ENCODE assay signal across 12 mouse cellular contexts in the genomic region with DNA sequence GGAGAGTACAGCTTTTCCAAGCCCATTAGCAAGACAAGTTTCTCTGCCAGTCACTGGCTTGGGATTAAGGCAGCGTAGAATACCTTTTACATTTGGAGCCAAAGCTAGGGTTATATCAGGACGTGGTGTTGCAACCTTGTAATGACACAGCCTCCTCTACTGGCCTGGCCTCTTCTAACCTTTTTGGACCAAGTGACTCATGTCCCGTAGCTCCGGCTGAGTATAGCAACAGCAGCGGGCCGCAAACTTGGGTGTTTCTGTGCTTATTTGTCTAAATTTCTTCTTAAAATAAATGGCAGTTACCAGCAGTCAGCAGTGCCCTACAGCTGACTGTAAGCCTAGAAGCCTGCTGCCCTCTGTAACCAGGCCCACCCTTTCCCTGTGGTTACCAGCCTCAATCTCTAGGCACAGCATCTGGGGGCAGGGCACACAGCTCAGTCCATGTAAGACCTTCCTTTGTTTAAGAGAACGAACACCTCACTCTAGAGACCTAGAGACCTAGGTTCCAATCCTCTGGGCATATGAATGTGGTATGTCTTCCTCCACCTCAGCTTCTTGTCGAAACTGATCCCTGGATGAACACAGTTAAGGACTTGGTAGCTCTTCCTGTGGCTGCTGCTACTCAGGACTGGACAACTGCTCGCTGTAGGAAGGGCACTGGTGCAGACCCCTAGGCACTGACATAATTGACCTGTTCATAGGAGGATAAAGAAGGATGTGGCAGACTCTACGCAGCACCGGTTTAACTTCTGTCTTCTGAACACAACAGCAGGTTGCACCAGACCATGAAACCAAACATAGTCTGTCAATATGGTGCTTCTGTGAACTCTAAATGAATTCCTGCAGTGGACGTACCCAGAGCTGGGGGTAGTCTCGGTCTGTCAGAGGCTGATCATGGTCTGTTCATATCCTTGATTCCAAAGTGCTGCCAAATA.
DNase-seq lines count a peak whose midpoint lies in the region; ATAC-seq lines count a peak whose summit lies in the region.
"Had no signal": no experiment of that assay in that cellular context is flagged by ENCODE, and none has a peak within 500 bp of the region (broad histone marks: within the 10 kb centered on the region; RNA-seq: fewer than 3 reads in every experiment).

No protein-coding gene starts in this region.

- WGBS in heart, embryonic 10.5 days, result 83% methylated on average over 13 of the region's 13 CpGs
- 90% methylated on average over 13 of the region's 13 CpGs for WGBS in forebrain, embryonic 13.5 days
- WGBS in intestine, embryonic 16.5 days, result 87% methylated on average over 13 of the region's 13 CpGs

- H3K9ac ChIP-seq in forebrain, embryonic 13.5 days, result no peak overlapping the region
- no peak overlapping the region for H3K9ac ChIP-seq in intestine, embryonic 16.5 days (ENCODE audit: low read depth, low read length)
- H3K9ac ChIP-seq: midbrain, embryonic 12.5 days; stomach, embryonic 15.5 days had no signal

- peak; percentile 68 to 72 for DNase-seq in heart, adult 18-20 months
- DNase-seq in heart, embryonic 10.5 days (ENCODE audit: low spot score), result no peak
- peak; percentile 67 for DNase-seq in 3T3-L1 (ENCODE audit: low read depth, low spot score)
- DNase-seq in adrenal gland, postnatal 14 days, result peak; percentile 56
- DNase-seq in lung, postnatal 25 days (ENCODE audit: low spot score), result peak; percentile 76
- no peak for DNase-seq in cerebellum, adult 18-20 months
- DNase-seq: kidney, postnatal 4 days had no signal

- ATAC-seq in forebrain, embryonic 13.5 days, result no peak
- ATAC-seq in intestine, embryonic 16.5 days, result no peak

- no peaks in the 10 kb centered on the region for H3K9me3 ChIP-seq in heart, embryonic 10.5 days
- no peaks in the 10 kb centered on the region for H3K9me3 ChIP-seq in forebrain, embryonic 13.5 days (replicated peaks)
- H3K9me3 ChIP-seq in intestine, embryonic 16.5 days (ENCODE audit: control insufficient read depth, low read length), result no peaks in the 10 kb centered on the region
- H3K9me3 ChIP-seq: midbrain, embryonic 12.5 days; stomach, embryonic 15.5 days had no signal

- H3K27me3 ChIP-seq in heart, embryonic 10.5 days (ENCODE audit: insufficient read depth, poor library complexity, severe bottlenecking), result no peaks in the 10 kb centered on the region
- H3K27me3 ChIP-seq in forebrain, embryonic 13.5 days, result no peaks in the 10 kb centered on the region
- H3K27me3 ChIP-seq in intestine, embryonic 16.5 days (replicated peaks; ENCODE audit: control insufficient read depth, insufficient read depth, low read length), result no peaks in the 10 kb centered on the region
- H3K27me3 ChIP-seq: stomach, embryonic 15.5 days had no signal

- peaks cover 48% of the 10 kb centered on the region for H3K36me3 ChIP-seq in heart, embryonic 10.5 days
- H3K36me3 ChIP-seq in forebrain, embryonic 13.5 days (ENCODE audit: poor library complexity, severe bottlenecking), result no peaks in the 10 kb centered on the region
- H3K36me3 ChIP-seq in intestine, embryonic 16.5 days (ENCODE audit: control insufficient read depth, insufficient read depth, low read length), result no peaks in the 10 kb centered on the region; the same call in 1 of the 2 replicates
- H3K36me3 ChIP-seq: midbrain, embryonic 12.5 days had no signal

- H3K4me2 ChIP-seq in forebrain, embryonic 13.5 days, result no peak overlapping the region
- no peak overlapping the region for H3K4me2 ChIP-seq in intestine, embryonic 16.5 days (ENCODE audit: low read depth, low read length)
- H3K4me2 ChIP-seq: midbrain, embryonic 12.5 days had no signal

- H3K4me3 ChIP-seq in heart, embryonic 10.5 days, result no peak overlapping the region
- H3K4me3 ChIP-seq in forebrain, embryonic 13.5 days, result no peak overlapping the region
- H3K4me3 ChIP-seq in intestine, embryonic 16.5 days (ENCODE audit: low read length), result no peak overlapping the region
- H3K4me3 ChIP-seq: hindbrain, embryonic 10.5 days; midbrain, embryonic 12.5 days; stomach, embryonic 15.5 days had no signal

- H3K27ac ChIP-seq in heart, embryonic 10.5 days, result no peak overlapping the region
- H3K27ac ChIP-seq in forebrain, embryonic 13.5 days, result no peak overlapping the region
- no peak overlapping the region for H3K27ac ChIP-seq in intestine, embryonic 16.5 days (ENCODE audit: low read length)
- H3K27ac ChIP-seq: hindbrain, embryonic 10.5 days; midbrain, embryonic 12.5 days; stomach, embryonic 15.5 days had no signal

- H3K4me1 ChIP-seq in heart, embryonic 10.5 days, result no peaks in the 10 kb centered on the region; the same call in 1 of the 2 replicates
- H3K4me1 ChIP-seq in forebrain, embryonic 13.5 days, result 0 out of 2 replicates have a peak, but pooled peaks cover 9% of the 10 kb centered on the region
- no peaks in the 10 kb centered on the region for H3K4me1 ChIP-seq in intestine, embryonic 16.5 days (ENCODE audit: control insufficient read depth, insufficient read depth, low read length)
- H3K4me1 ChIP-seq: midbrain, embryonic 12.5 days; stomach, embryonic 15.5 days had no signal

Comparison
In these comparisons a context has a peak if more than half of its experiments do, and no peak if none do; other contexts are left out.
1. DNase-seq: peak in heart, adult 18-20 months (2 of 2), 3T3-L1 (single experiment), adrenal gland, postnatal 14 days (single experiment) and lung, postnatal 25 days (single experiment); none in heart, embryonic 10.5 days (single experiment) and cerebellum, adult 18-20 months (0 of 2).